ENCODE assay signal across 9 mouse cellular contexts in the genomic region with DNA sequence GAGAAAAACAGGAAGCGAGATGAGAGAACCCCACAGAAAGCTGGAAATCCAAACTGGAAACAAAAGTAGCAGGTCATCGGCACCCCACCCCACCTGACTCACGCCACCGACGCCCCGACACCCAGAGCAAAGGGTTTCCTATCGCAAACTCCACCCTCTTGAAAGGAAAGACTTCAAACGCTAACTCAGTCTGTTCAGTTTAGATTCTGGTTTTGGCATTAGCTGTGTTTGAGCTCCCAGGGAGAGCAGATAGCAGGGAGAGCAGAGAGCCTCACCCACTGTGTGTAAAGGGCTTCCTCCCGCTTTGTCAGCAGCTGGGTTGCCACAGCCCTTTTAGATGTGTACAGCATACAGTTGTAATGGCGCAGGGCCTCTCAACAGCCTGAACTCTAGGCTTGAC. TPM values are rescaled to one million over a fixed set of nuclear protein-coding genes. Genes with fewer than 3 reads are reported as not detected.
A peak's percentile ranks its signal among the peaks of the same experiment; 100 is the strongest.
DNase-seq lines count a peak whose midpoint lies in the region; ATAC-seq lines count a peak whose summit lies in the region.
"Had no signal": no experiment of that assay in that cellular context is flagged by ENCODE, and none has a peak within 500 bp of the region (broad histone marks: within the 10 kb centered on the region; RNA-seq: fewer than 3 reads in every experiment).

No protein-coding gene starts in this region.

- H3K9ac ChIP-seq in lung, embryonic 16.5 days (ENCODE audit: low read length), result no peak overlapping the region
- H3K9ac ChIP-seq in intestine, embryonic 16.5 days (ENCODE audit: low read depth, low read length), result no peak overlapping the region
- H3K9ac ChIP-seq in hindbrain, embryonic 14.5 days, result no peak overlapping the region

- ATAC-seq in lung, embryonic 16.5 days (ENCODE audit: low read depth), result peak; percentile 53
- ATAC-seq in common myeloid progenitor, adult 5-6 weeks (replicated peaks; ENCODE audit: low read depth, poor library complexity, severe bottlenecking), result peak; percentile 87
- ATAC-seq in intestine, embryonic 16.5 days, result peak; percentile 52; the same call in 1 of the 2 replicates
- ATAC-seq in hindbrain, embryonic 14.5 days (ENCODE audit: low FRiP score), result no peak

- no peak overlapping the region for H3K27ac ChIP-seq in lung, embryonic 16.5 days (ENCODE audit: low read length)
- H3K27ac ChIP-seq in intestine, embryonic 16.5 days (ENCODE audit: low read length), result no peak overlapping the region
- H3K27ac ChIP-seq in hindbrain, embryonic 14.5 days, result no peak overlapping the region

- no peaks in the 10 kb centered on the region for H3K36me3 ChIP-seq in lung, embryonic 16.5 days (ENCODE audit: control insufficient read depth, insufficient read depth, low read length)
- no peaks in the 10 kb centered on the region for H3K36me3 ChIP-seq in intestine, embryonic 16.5 days (ENCODE audit: control insufficient read depth, insufficient read depth, low read length)
- no peaks in the 10 kb centered on the region for H3K36me3 ChIP-seq in hindbrain, embryonic 14.5 days (replicated peaks; ENCODE audit: control insufficient read depth, insufficient read depth)

- peak overlapping the region; percentile 6; the same call in 1 of the 2 replicates for H3K4me2 ChIP-seq in lung, embryonic 16.5 days (ENCODE audit: low read depth, low read length)
- peak overlapping the region; percentile 31; the same call in 1 of the 2 replicates for H3K4me2 ChIP-seq in intestine, embryonic 16.5 days (ENCODE audit: low read depth, low read length)
- no peak overlapping the region for H3K4me2 ChIP-seq in hindbrain, embryonic 14.5 days (replicated peaks)

- H3K27me3 ChIP-seq in lung, embryonic 16.5 days (ENCODE audit: control insufficient read depth, insufficient read depth, low read depth, low read length), result no peaks in the 10 kb centered on the region
- H3K27me3 ChIP-seq in intestine, embryonic 16.5 days (replicated peaks; ENCODE audit: control insufficient read depth, insufficient read depth, low read length), result no peaks in the 10 kb centered on the region
- no peaks in the 10 kb centered on the region for H3K27me3 ChIP-seq in hindbrain, embryonic 14.5 days (ENCODE audit: control insufficient read depth, insufficient read depth, low read length)

- WGBS in lung, embryonic 16.5 days, result 23% methylated on average over 10 of the region's 10 CpGs
- 56% methylated on average over 10 of the region's 10 CpGs for WGBS in intestine, embryonic 16.5 days
- WGBS in hindbrain, embryonic 14.5 days, result 75% methylated on average over 10 of the region's 10 CpGs

- H3K4me3 ChIP-seq in lung, embryonic 16.5 days (ENCODE audit: low read length), result no peak overlapping the region
- H3K4me3 ChIP-seq in intestine, embryonic 16.5 days (ENCODE audit: low read length), result no peak overlapping the region
- H3K4me3 ChIP-seq in hindbrain, embryonic 14.5 days (replicated peaks; ENCODE audit: low read length), result no peak overlapping the region

- no peak for DNase-seq in lung, adult 18-20 months
- DNase-seq in thymus, postnatal 10 days (ENCODE audit: low spot score in 2 of 2), result peak; percentile 31 to 37
- no peak for DNase-seq in cerebellum, adult 9-10 months
- no peak for DNase-seq in hindbrain, embryonic 14.5 days (ENCODE audit: low spot score)
- DNase-seq in left cerebral cortex, adult 8-10 months (ENCODE audit: low spot score in 2 of 2), result no peak
- DNase-seq: adrenal gland, adult 8-10 months had no signal

- H3K9me3 ChIP-seq in lung, embryonic 16.5 days (ENCODE audit: control insufficient read depth, low read length), result no peaks in the 10 kb centered on the region; the same call in 1 of the 2 replicates
- H3K9me3 ChIP-seq in intestine, embryonic 16.5 days (ENCODE audit: control insufficient read depth, low read length), result no peaks in the 10 kb centered on the region
- H3K9me3 ChIP-seq in hindbrain, embryonic 14.5 days (ENCODE audit: control insufficient read depth, low read length), result no peaks in the 10 kb centered on the region

- H3K4me1 ChIP-seq in lung, embryonic 16.5 days (replicated peaks; ENCODE audit: control insufficient read depth, insufficient read depth, low read length), result peaks cover 21% of the 10 kb centered on the region
- peaks cover 11% of the 10 kb centered on the region; the same call in 1 of the 2 replicates for H3K4me1 ChIP-seq in intestine, embryonic 16.5 days (ENCODE audit: control insufficient read depth, insufficient read depth, low read length)
- H3K4me1 ChIP-seq in hindbrain, embryonic 14.5 days (replicated peaks; ENCODE audit: control insufficient read depth, insufficient read depth, low read length), result peaks cover 10% of the 10 kb centered on the region

RNA-seq across cellular contexts. Expression of gene Ccdc141, which starts 6.0 kb away (rescaled TPM):
- polyA plus RNA-seq in lung, embryonic 16.5 days (2015; fragmentation: Nextera tagmentation; extraction: Ambion mirVana), result 19.6 and 25.1 TPM in 2 replicates
- total RNA-seq in common myeloid progenitor, adult 5-6 weeks (2017), result 3.3 and 3.5 TPM in 2 replicates
- 3.7 and 4.4 TPM in 2 replicates for polyA plus RNA-seq in intestine, embryonic 16.5 days (2015; fragmentation: Nextera tagmentation; extraction: Ambion mirVana)
- 8.6 and 10.7 TPM in 2 replicates for polyA plus RNA-seq in hindbrain, embryonic 14.5 days (2014; fragmentation: Nextera tagmentation; extraction: Ambion mirVana)
- 10 to 100 TPM; 19.5 to 27.3 (median 21.1) TPM for total RNA-seq in left cerebral cortex, adult 8-10 months (2022)

Comparison
In these comparisons a context has a peak if more than half of its experiments do, and no peak if none do; other contexts are left out.
1. DNase-seq: peak in thymus, postnatal 10 days (2 of 2); none in lung, adult 18-20 months (0 of 2), cerebellum, adult 9-10 months (single experiment), hindbrain, embryonic 14.5 days (single experiment) and left cerebral cortex, adult 8-10 months (0 of 2).